Mouse (Mus musculus): Measurements from ENCODE around the gene Milr1. TPM values are rescaled to one million over a fixed set of nuclear protein-coding genes. Genes with fewer than 3 reads are reported as not detected.

Gene Milr1
- polyA plus RNA-seq, 1 experiment = not detected

- TF ChIP-seq GATA1 (IDR thresholded peaks at IDR 0.05; ENCODE audit: low read length) = no peak
Observed at GRCm38 (mm10) chr11:106815761-106816160, 64.7 kb downstream of the Milr1 start.

GRCm38 (mm10) chr11:106816316-106816715 is 65.3 kb downstream of the Milr1 start:
- no peak for TF ChIP-seq GATA1 (IDR thresholded peaks at IDR 0.05; ENCODE audit: low read length)

DNA sequence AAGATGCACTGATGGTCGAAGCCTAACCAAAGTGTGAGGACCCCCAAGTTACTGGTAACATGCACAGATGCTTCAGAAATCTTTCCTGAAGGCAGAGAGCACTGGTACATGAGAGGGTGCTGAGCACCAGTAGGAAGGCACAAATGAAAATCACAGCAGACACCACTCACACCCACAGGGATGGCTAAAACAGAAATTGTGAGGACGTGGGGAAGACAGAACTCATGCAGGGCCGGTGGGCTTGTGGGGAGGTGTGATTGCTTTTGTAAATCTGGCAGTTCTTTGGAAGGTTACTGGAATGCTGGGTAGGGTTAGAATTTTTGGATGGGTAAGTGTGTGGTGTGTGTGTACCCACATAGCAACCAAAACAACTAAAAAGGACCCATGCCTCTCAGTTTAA is 66.1 kb downstream of the Milr1 start:
- TF ChIP-seq GATA1 (IDR thresholded peaks at IDR 0.05; ENCODE audit: low read length) = no peak

- TF ChIP-seq GATA1 (IDR thresholded peaks at IDR 0.05; ENCODE audit: low read length) = no peak
Observed at GRCm38 (mm10) chr11:106817808-106818207, 66.8 kb downstream of the Milr1 start.

DNA sequence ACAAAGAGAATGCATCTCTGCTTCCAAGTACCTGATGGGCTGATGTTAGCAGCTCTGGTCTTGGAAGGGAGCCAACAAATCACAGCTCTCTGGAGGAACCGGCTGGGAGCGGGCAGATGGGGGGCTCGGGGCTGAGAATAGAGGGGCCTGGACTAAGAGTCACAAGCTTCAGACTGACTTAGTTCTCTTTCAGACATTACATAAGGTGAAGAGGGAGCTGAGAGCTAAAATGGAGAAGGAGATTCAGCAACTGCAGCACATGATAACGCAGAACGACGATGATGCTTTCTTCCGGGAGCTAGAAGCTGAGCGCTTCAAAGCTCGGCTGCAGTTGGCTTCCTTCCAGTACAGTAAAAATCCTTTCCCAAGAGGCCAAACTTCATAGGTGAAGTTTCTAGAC is 67.3 kb downstream of the Milr1 start:
- no peak for TF ChIP-seq GATA1 (IDR thresholded peaks at IDR 0.05; ENCODE audit: low read length)

Other genes starting within 250 kb of the Milr1 start
- gene Tex2, start 137.8 kb upstream of the Milr1 start, polyA plus RNA-seq (2012) = 2.8 and 3.2 TPM in 2 replicates
- not detected in 2 replicates for gene Pecam1, start 598 bp upstream of the Milr1 start, polyA plus RNA-seq (2012)
- gene Polg2, start 28.3 kb downstream of the Milr1 start, polyA plus RNA-seq (2012) = 2.2 and 2.6 TPM in 2 replicates
- 1,620 and 1,930 TPM in 2 replicates for gene Ddx5, start 38.0 kb downstream of the Milr1 start, polyA plus RNA-seq (2012)
- gene Cep95, start 38.0 kb downstream of the Milr1 start, polyA plus RNA-seq (2012) = 1.0 and 1.6 TPM in 2 replicates
- 2.4 and 2.8 TPM in 2 replicates for gene Smurf2, start 169.5 kb downstream of the Milr1 start, polyA plus RNA-seq (2012)
- gene Kpna2, start 248.3 kb downstream of the Milr1 start, polyA plus RNA-seq (2012) = 10.4 TPM in 2 replicates